Comparison of ENCODE assay signal across 11 mouse cellular contexts in genomic region chr7:126848794-126849193, GRCm38 (mm10). TPM values are rescaled to one million over a fixed set of nuclear protein-coding genes. Genes with fewer than 3 reads are reported as not detected.
DNase-seq lines count a peak whose midpoint lies in the region; ATAC-seq and TF ChIP-seq lines count a peak whose summit lies in the region.
"Had no signal": no experiment of that assay in that cellular context is flagged by ENCODE, and none has a peak within 500 bp of the region (broad histone marks: within the 10 kb centered on the region; RNA-seq: fewer than 3 reads in every experiment).

No protein-coding gene starts in this region.

- TF ChIP-seq CTCF in heart, adult 2 months (IDR thresholded peaks at IDR 0.05): no peak

- 30% methylated on average over 10 of the region's 10 CpGs for WGBS in heart, embryonic 12.5 days
- 33% methylated on average over 10 of the region's 10 CpGs for WGBS in heart, adult 2 months
- 26% methylated on average over 10 of the region's 10 CpGs for WGBS in hindbrain, embryonic 11.5 days
- WGBS in midbrain, embryonic 13.5 days: 23% methylated on average over 10 of the region's 10 CpGs

- peaks cover 22% of the 10 kb centered on the region for H3K4me1 ChIP-seq in heart, embryonic 12.5 days (replicated peaks)
- no peaks in the 10 kb centered on the region for H3K4me1 ChIP-seq in heart, adult 2 months (ENCODE audit: control insufficient read depth, insufficient read depth, low read length)
- H3K4me1 ChIP-seq in hindbrain, embryonic 11.5 days (replicated peaks; ENCODE audit: control insufficient read depth, insufficient read depth, low read length): peaks cover 9% of the 10 kb centered on the region
- H3K4me1 ChIP-seq in midbrain, embryonic 13.5 days (replicated peaks): peaks cover 27% of the 10 kb centered on the region

- no peak overlapping the region for H3K27ac ChIP-seq in heart, embryonic 12.5 days (ENCODE audit: poor library complexity, severe bottlenecking)
- H3K27ac ChIP-seq in heart, adult 2 months: no peak overlapping the region
- no peak overlapping the region for H3K27ac ChIP-seq in hindbrain, embryonic 11.5 days (ENCODE audit: low read depth, low read length)
- H3K27ac ChIP-seq in midbrain, embryonic 13.5 days: no peak overlapping the region

- no peak for TF ChIP-seq POLR2A in heart, adult 2 months (IDR thresholded peaks at IDR 0.05; ENCODE audit: insufficient read depth, low read depth, low read length)

- H3K9me3 ChIP-seq in heart, embryonic 12.5 days (replicated peaks): no peaks in the 10 kb centered on the region
- H3K9me3 ChIP-seq in hindbrain, embryonic 11.5 days (ENCODE audit: control insufficient read depth, low read length): no peaks in the 10 kb centered on the region
- no peaks in the 10 kb centered on the region for H3K9me3 ChIP-seq in midbrain, embryonic 13.5 days

- peaks cover 23% of the 10 kb centered on the region for H3K36me3 ChIP-seq in heart, embryonic 12.5 days
- no peaks in the 10 kb centered on the region for H3K36me3 ChIP-seq in heart, adult 2 months (ENCODE audit: control insufficient read depth, insufficient read depth, low read length)
- H3K36me3 ChIP-seq in hindbrain, embryonic 11.5 days (ENCODE audit: control insufficient read depth, insufficient read depth, low read length): no peaks in the 10 kb centered on the region
- peaks cover 24% of the 10 kb centered on the region for H3K36me3 ChIP-seq in midbrain, embryonic 13.5 days

- H3K9ac ChIP-seq in heart, embryonic 12.5 days: no peak overlapping the region
- H3K9ac ChIP-seq in heart, adult 2 months (ENCODE audit: low read depth, low read length): no peak overlapping the region
- H3K9ac ChIP-seq in hindbrain, embryonic 11.5 days (ENCODE audit: low read depth, low read length): peak overlapping the region; percentile 68; the same call in 1 of the 2 replicates
- H3K9ac ChIP-seq in midbrain, embryonic 13.5 days (replicated peaks): peak overlapping the region; percentile 74

- no peaks in the 10 kb centered on the region for H3K79me2 ChIP-seq in heart, adult 2 months (replicated peaks; ENCODE audit: control insufficient read depth, insufficient read depth, low read length)

- no peak overlapping the region for H3K4me3 ChIP-seq in heart, embryonic 12.5 days
- no peak overlapping the region for H3K4me3 ChIP-seq in heart, adult 2 months
- H3K4me3 ChIP-seq in hindbrain, embryonic 11.5 days (ENCODE audit: low read depth, low read length): peak overlapping the region; percentile 50
- peak overlapping the region; percentile 53 for H3K4me3 ChIP-seq in midbrain, embryonic 13.5 days (replicated peaks)

- no peak for TF ChIP-seq EP300 in heart, adult 2 months (IDR thresholded peaks at IDR 0.05; ENCODE audit: insufficient read depth, low read depth, low read length)

- intact Hi-C loops in heart, adult 2 months (cut with DNase I): loop anchor here (1.0 kb wide), 1 partner anchor 19 kb away; no protein-coding TSS in a partner anchor

- peak overlapping the region; percentile 96; the same call in 1 of the 2 replicates for H3K4me2 ChIP-seq in heart, embryonic 12.5 days
- peak overlapping the region; percentile 100 for H3K4me2 ChIP-seq in hindbrain, embryonic 11.5 days (replicated peaks; ENCODE audit: low read depth, low read length)
- H3K4me2 ChIP-seq in midbrain, embryonic 13.5 days (replicated peaks): peak overlapping the region; percentile 99

- peaks cover 65% of the 10 kb centered on the region for H3K27me3 ChIP-seq in heart, embryonic 12.5 days (replicated peaks)
- peaks cover 14% of the 10 kb centered on the region for H3K27me3 ChIP-seq in heart, adult 2 months (ENCODE audit: control insufficient read depth, insufficient read depth, low read length)
- H3K27me3 ChIP-seq in hindbrain, embryonic 11.5 days (ENCODE audit: control insufficient read depth, insufficient read depth, low read length): peaks cover 12% of the 10 kb centered on the region
- H3K27me3 ChIP-seq in midbrain, embryonic 13.5 days: peaks cover 20% of the 10 kb centered on the region

- ATAC-seq in heart, embryonic 12.5 days (ENCODE audit: insufficient number of reproducible peaks, low FRiP score): no peak
- no peak for ATAC-seq in hindbrain, embryonic 11.5 days (ENCODE audit: low FRiP score)
- peak; percentile 26; the same call in 1 of the 2 replicates for ATAC-seq in midbrain, embryonic 13.5 days
- ATAC-seq in CD4-positive, CD25-positive, alpha-beta regulatory T cell, adult 4 months: no peak

- no peak for DNase-seq in heart, adult 2 months
- DNase-seq in brain, adult 2 months (ENCODE audit: low read depth, low spot score): peak; percentile 69
- DNase-seq in hindbrain, embryonic 11.5 days (ENCODE audit: low spot score): no peak
- no peak for DNase-seq in adrenal gland, postnatal 25 days
- DNase-seq in urinary bladder, postnatal 10 days (ENCODE audit: low spot score): no peak

RNA-seq across cellular contexts. Expression of gene Doc2a, which starts 1.6 kb away (rescaled TPM):
- polyA plus RNA-seq in heart, embryonic 12.5 days (2016; fragmentation: Nextera tagmentation; extraction: Ambion mirVana): not detected in 2 replicates
- not detected for total RNA-seq in heart, adult 2 months (2021)
- not detected in 2 replicates for polyA plus RNA-seq in heart, adult 2 months (2012; rRNA removed)
- polyA plus RNA-seq in hindbrain, embryonic 11.5 days (2014; fragmentation: Nextera tagmentation; extraction: Ambion mirVana): 3.4 and 3.7 TPM in 2 replicates
- 5.3 and 8.5 TPM in 2 replicates for polyA plus RNA-seq in midbrain, embryonic 13.5 days (2015; fragmentation: Nextera tagmentation; extraction: Ambion mirVana)
- not detected for polyA plus RNA-seq in CD4-positive, CD25-positive, alpha-beta regulatory T cell, adult 4 months (2017; shearing (Covaris generic))
- 0.52 and 1.9 TPM in 2 replicates for total RNA-seq in adrenal gland, postnatal 25 days (2021)
- polyA plus RNA-seq: heart, embryonic 16.5 days; liver, embryonic 16.5 days had no signal

RNA-seq across cellular contexts. Expression of gene Hirip3, which starts 13.0 kb away (rescaled TPM):
- polyA plus RNA-seq in heart, embryonic 12.5 days (2016; fragmentation: Nextera tagmentation; extraction: Ambion mirVana): 18.0 and 22.5 TPM in 2 replicates
- 1 to 10 TPM; 5.7 to 6.3 TPM for total RNA-seq in heart, adult 2 months (2021)
- 3.6 and 4.4 TPM in 2 replicates for polyA plus RNA-seq in heart, adult 2 months (2012; rRNA removed)
- polyA plus RNA-seq in hindbrain, embryonic 11.5 days (2014; fragmentation: Nextera tagmentation; extraction: Ambion mirVana): 22.0 and 25.2 TPM in 2 replicates
- 26.8 and 28.5 TPM in 2 replicates for polyA plus RNA-seq in midbrain, embryonic 13.5 days (2015; fragmentation: Nextera tagmentation; extraction: Ambion mirVana)
- polyA plus RNA-seq in CD4-positive, CD25-positive, alpha-beta regulatory T cell, adult 4 months (2017; shearing (Covaris generic)): 10 to 100 TPM; 12.7 to 20.6 TPM
- 23.2 and 39.1 TPM in 2 replicates for total RNA-seq in adrenal gland, postnatal 25 days (2021)

RNA-seq across cellular contexts. Expression of gene Ino80e, which starts 13.4 kb away (rescaled TPM):
- polyA plus RNA-seq in heart, embryonic 12.5 days (2016; fragmentation: Nextera tagmentation; extraction: Ambion mirVana): 62.9 and 66.8 TPM in 2 replicates
- total RNA-seq in heart, adult 2 months (2021): 10 to 100 TPM; 16.8 to 18.3 TPM
- polyA plus RNA-seq in heart, adult 2 months (2012; rRNA removed): 25.9 and 29.6 TPM in 2 replicates
- polyA plus RNA-seq in hindbrain, embryonic 11.5 days (2014; fragmentation: Nextera tagmentation; extraction: Ambion mirVana): 89.3 and 89.4 TPM in 2 replicates
- polyA plus RNA-seq in midbrain, embryonic 13.5 days (2015; fragmentation: Nextera tagmentation; extraction: Ambion mirVana): 84.3 and 88.8 TPM in 2 replicates
- polyA plus RNA-seq in CD4-positive, CD25-positive, alpha-beta regulatory T cell, adult 4 months (2017; shearing (Covaris generic)): 10 to 100 TPM; 53.9 to 55.7 TPM
- 44.4 and 50.5 TPM in 2 replicates for total RNA-seq in adrenal gland, postnatal 25 days (2021)

RNA-seq across cellular contexts. Expression of gene 4930451I11Rik, which starts 17.4 kb away (rescaled TPM):
- not detected in 2 replicates for polyA plus RNA-seq in heart, embryonic 12.5 days (2016; fragmentation: Nextera tagmentation; extraction: Ambion mirVana)
- not detected for total RNA-seq in heart, adult 2 months (2021)
- not detected in 2 replicates for polyA plus RNA-seq in heart, adult 2 months (2012; rRNA removed)
- not detected in 2 replicates for polyA plus RNA-seq in hindbrain, embryonic 11.5 days (2014; fragmentation: Nextera tagmentation; extraction: Ambion mirVana)
- not detected in 2 replicates for polyA plus RNA-seq in midbrain, embryonic 13.5 days (2015; fragmentation: Nextera tagmentation; extraction: Ambion mirVana)
- polyA plus RNA-seq in CD4-positive, CD25-positive, alpha-beta regulatory T cell, adult 4 months (2017; shearing (Covaris generic)): not detected
- total RNA-seq in adrenal gland, postnatal 25 days (2021): not detected in 2 replicates
- total RNA-seq: CH12.LX had no signal
- polyA plus RNA-seq: heart, embryonic 16.5 days; liver, embryonic 16.5 days had no signal

RNA-seq across cellular contexts. Expression of gene Taok2, which starts 35.7 kb away (rescaled TPM):
- polyA plus RNA-seq in heart, embryonic 12.5 days (2016; fragmentation: Nextera tagmentation; extraction: Ambion mirVana): 40.8 and 42.5 TPM in 2 replicates
- 10 to 100 TPM; 37.4 to 39.8 TPM for total RNA-seq in heart, adult 2 months (2021)
- polyA plus RNA-seq in heart, adult 2 months (2012; rRNA removed): 43.1 and 44.7 TPM in 2 replicates
- 27.3 and 31.2 TPM in 2 replicates for polyA plus RNA-seq in hindbrain, embryonic 11.5 days (2014; fragmentation: Nextera tagmentation; extraction: Ambion mirVana)
- 61.4 and 63.1 TPM in 2 replicates for polyA plus RNA-seq in midbrain, embryonic 13.5 days (2015; fragmentation: Nextera tagmentation; extraction: Ambion mirVana)
- polyA plus RNA-seq in CD4-positive, CD25-positive, alpha-beta regulatory T cell, adult 4 months (2017; shearing (Covaris generic)): 10 to 100 TPM; 15.3 to 15.6 TPM
- 82.8 and 89.5 TPM in 2 replicates for total RNA-seq in adrenal gland, postnatal 25 days (2021)

Comparison
In these comparisons a context has a peak if more than half of its experiments do, and no peak if none do; other contexts are left out.
1. H3K4me3 ChIP-seq: peak in hindbrain, embryonic 11.5 days (single experiment) and midbrain, embryonic 13.5 days (single experiment); none in heart, embryonic 12.5 days (single experiment) and heart, adult 2 months (single experiment).
2. H3K9ac ChIP-seq: peak in hindbrain, embryonic 11.5 days (single experiment) and midbrain, embryonic 13.5 days (single experiment); none in heart, embryonic 12.5 days (single experiment) and heart, adult 2 months (single experiment).
3. Peak in every context shown above with its lines, with median percentiles within 50 percentile points of each other: H3K4me2 ChIP-seq.